ENCODE assay signal across 8 mouse cellular contexts in the genomic region with DNA sequence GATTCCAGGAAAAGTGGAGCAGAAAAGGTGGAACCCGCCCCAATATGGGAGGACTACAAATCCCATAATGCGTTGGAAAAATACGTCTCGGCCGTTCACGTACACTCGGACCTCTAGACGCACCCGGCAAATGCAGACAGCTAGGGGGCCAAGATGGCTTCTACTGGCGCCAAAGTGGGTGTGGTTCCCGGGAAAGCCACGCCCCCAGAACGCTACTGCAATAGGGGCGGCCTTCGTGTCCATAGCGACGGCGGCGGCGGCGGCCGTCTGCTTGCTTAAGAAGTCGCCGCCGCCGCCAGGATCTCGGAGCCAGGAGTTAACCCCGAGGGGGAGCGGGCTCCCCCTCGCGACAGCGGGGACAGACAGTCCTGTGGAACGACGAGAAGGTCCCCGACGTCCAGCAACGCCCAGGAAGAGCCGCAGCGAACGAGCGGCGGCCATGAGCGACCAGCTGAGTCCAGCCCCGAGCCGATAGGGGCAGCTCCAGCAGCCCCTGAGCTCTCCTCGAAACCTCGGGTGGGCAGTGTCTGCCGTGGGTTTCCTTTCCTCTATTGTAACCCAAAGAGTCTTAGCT. TPM values are rescaled to one million over a fixed set of nuclear protein-coding genes. Genes with fewer than 3 reads are reported as not detected.
DNase-seq lines count a peak whose midpoint lies in the region; ATAC-seq lines count a peak whose summit lies in the region.

A gene (plus strand): TSS at position 229 of the 574 bp plus-strand sequence.

- under 1% methylated on average over 48 of the region's 48 CpGs for WGBS in intestine, embryonic 14.5 days

- H3K36me3 ChIP-seq in intestine, embryonic 14.5 days (ENCODE audit: control insufficient read depth, insufficient read depth, low read length) = no peaks in the 10 kb centered on the region

- H3K9me3 ChIP-seq in intestine, embryonic 14.5 days (ENCODE audit: control insufficient read depth, low read length) = no peaks in the 10 kb centered on the region

- H3K9ac ChIP-seq in intestine, embryonic 14.5 days (ENCODE audit: low read length) = peak within 1 kb of the TSS; percentile 50

- intact Hi-C loops in gastrocnemius, postnatal 14 days (cut with DNase I; ENCODE audit: low total_unique reads) = no loop called here
- intact Hi-C loops in left cerebral cortex, postnatal 14 days (cut with DNase I) = no loop called here

- peak within 1 kb of the TSS; percentile 52 for H3K4me3 ChIP-seq in intestine, embryonic 14.5 days (ENCODE audit: low read depth, low read length)

- peak within 1 kb of the TSS; percentile 65 for H3K27ac ChIP-seq in intestine, embryonic 14.5 days (ENCODE audit: low read depth)

- ATAC-seq in intestine, embryonic 14.5 days (replicated peaks; ENCODE audit: low FRiP score, low TSS enrichment, low read depth) = peak; percentile 96

- peaks cover 3% of the 10 kb centered on the region; the same call in 1 of the 2 replicates for H3K4me1 ChIP-seq in intestine, embryonic 14.5 days (replicated peaks; ENCODE audit: control insufficient read depth, insufficient read depth, low read length)

- H3K27me3 ChIP-seq in intestine, embryonic 14.5 days (replicated peaks; ENCODE audit: control insufficient read depth, insufficient read depth, low read length) = no peaks in the 10 kb centered on the region

- peak; percentile 99 for DNase-seq in adrenal gland, adult (ENCODE audit: inconsistent age in 2 of 2, low spot score in 1 of 2)
- peak; percentile 99 for DNase-seq in embryo, embryonic 10.5 days (ENCODE audit: low spot score)
- peak; percentile 95 for DNase-seq in gastrocnemius, postnatal 14 days
- peak; percentile 97 for DNase-seq in intestine, embryonic 14.5 days (ENCODE audit: low spot score)
- DNase-seq in left cerebral cortex, postnatal 14 days (ENCODE audit: low spot score in 2 of 2) = peak; percentile 96 to 98
- DNase-seq in mesoderm, embryonic 11.5 days (ENCODE audit: low read depth, low spot score) = peak; percentile 98
- peak; percentile 94 to 97 for DNase-seq in right cerebral cortex, postnatal 36 days (ENCODE audit: low spot score in 2 of 2)
- DNase-seq in yolk sac, embryonic 10.5 days (ENCODE audit: low spot score) = peak; percentile 97

- peak within 1 kb of the TSS; percentile 58 for H3K4me2 ChIP-seq in intestine, embryonic 14.5 days (ENCODE audit: low read length)

RNA-seq across cellular contexts. Expression of the gene that starts here (rescaled TPM):
- under 1 TPM; 0.20 to 0.33 TPM for total RNA-seq in gastrocnemius, postnatal 14 days (2021)
- polyA plus RNA-seq in intestine, embryonic 14.5 days (2014; fragmentation: Nextera tagmentation; extraction: Ambion mirVana) = 0.56 and 0.66 TPM in 2 replicates
- 1 to 10 TPM in 1 of 2 experiments, under 1 TPM in 1; 0.95 to 1.2 TPM for total RNA-seq in left cerebral cortex, postnatal 14 days (2021)

Comparison
In these comparisons a context has a peak if more than half of its experiments do, and no peak if none do; other contexts are left out.
1. Peak in every context shown above with its lines: DNase-seq, ATAC-seq, H3K4me3 ChIP-seq and H3K27ac ChIP-seq.
2. Peak in DNase-seq in gastrocnemius, postnatal 14 days; RNA of the gene not detected or under 1 TPM.
3. Peak in DNase-seq, ATAC-seq, H3K4me3 ChIP-seq, H3K27ac ChIP-seq, H3K9ac ChIP-seq and H3K4me2 ChIP-seq in intestine, embryonic 14.5 days; RNA of the gene not detected or under 1 TPM.